ENCODE assay signal across 7 mouse cellular contexts in genomic region chr15:80462106-80462505, GRCm38 (mm10).
DNase-seq lines count a peak whose midpoint lies in the region; ATAC-seq and TF ChIP-seq lines count a peak whose summit lies in the region.

No protein-coding gene starts in this region.

- H3K9me3 ChIP-seq in hindbrain, embryonic 12.5 days (replicated peaks) = no peaks in the 10 kb centered on the region
- no peaks in the 10 kb centered on the region for H3K9me3 ChIP-seq in liver, embryonic 15.5 days (replicated peaks)
- no peaks in the 10 kb centered on the region for H3K9me3 ChIP-seq in stomach, embryonic 16.5 days (replicated peaks; ENCODE audit: control insufficient read depth, low read length)

- H3K36me3 ChIP-seq in hindbrain, embryonic 12.5 days = no peaks in the 10 kb centered on the region
- H3K36me3 ChIP-seq in liver, embryonic 15.5 days (replicated peaks) = no peaks in the 10 kb centered on the region
- no peaks in the 10 kb centered on the region for H3K36me3 ChIP-seq in stomach, embryonic 16.5 days (ENCODE audit: control insufficient read depth, insufficient read depth, low read length)

- peak overlapping the region; percentile 38 for H3K4me2 ChIP-seq in hindbrain, embryonic 12.5 days (replicated peaks)
- peak overlapping the region; percentile 32; the same call in 1 of the 2 replicates for H3K4me2 ChIP-seq in liver, embryonic 15.5 days
- H3K4me2 ChIP-seq in stomach, embryonic 16.5 days (ENCODE audit: low read depth, low read length) = peak overlapping the region; percentile 50

- TF ChIP-seq CTCF in brain, embryonic 14.5 days (IDR thresholded peaks at IDR 0.05; ENCODE audit: borderline replicate concordance, extremely low read depth, insufficient read depth, insufficient read length) = no peak

- no peak overlapping the region for H3K27ac ChIP-seq in hindbrain, embryonic 12.5 days
- H3K27ac ChIP-seq in liver, embryonic 15.5 days (replicated peaks) = no peak overlapping the region
- H3K27ac ChIP-seq in stomach, embryonic 16.5 days (ENCODE audit: low read length) = no peak overlapping the region

- peaks cover 13% of the 10 kb centered on the region; the same call in 1 of the 2 replicates for H3K27me3 ChIP-seq in hindbrain, embryonic 12.5 days
- H3K27me3 ChIP-seq in liver, embryonic 15.5 days = peaks cover 29% of the 10 kb centered on the region
- peaks cover 13% of the 10 kb centered on the region; the same call in 1 of the 2 replicates for H3K27me3 ChIP-seq in stomach, embryonic 16.5 days (ENCODE audit: control insufficient read depth, insufficient read depth, low read length)

- TF ChIP-seq POLR2A in brain, embryonic 14.5 days (IDR thresholded peaks at IDR 0.05; ENCODE audit: borderline replicate concordance, extremely low read depth, insufficient read depth, insufficient read length, poor library complexity, severe bottlenecking) = no peak

- peak overlapping the region; percentile 20; the same call in 1 of the 2 replicates for H3K4me3 ChIP-seq in hindbrain, embryonic 12.5 days
- H3K4me3 ChIP-seq in liver, embryonic 15.5 days (replicated peaks) = no peak overlapping the region
- H3K4me3 ChIP-seq in stomach, embryonic 16.5 days (replicated peaks; ENCODE audit: low read length) = peak overlapping the region; percentile 16; the same call in 1 of the 2 replicates

- 4% methylated on average over 9 of the region's 9 CpGs for WGBS in hindbrain, embryonic 12.5 days
- 5% methylated on average over 9 of the region's 9 CpGs for WGBS in liver, embryonic 15.5 days (ENCODE audit: insufficient replicate concordance)
- 4% methylated on average over 9 of the region's 9 CpGs for WGBS in stomach, embryonic 16.5 days

- no peak overlapping the region for H3K9ac ChIP-seq in hindbrain, embryonic 12.5 days
- H3K9ac ChIP-seq in liver, embryonic 15.5 days = no peak overlapping the region
- H3K9ac ChIP-seq in stomach, embryonic 16.5 days (ENCODE audit: low read length) = 0 out of 2 replicates have a peak overlapping the region, but pooled peaks have one; percentile 7

- ATAC-seq in hindbrain, embryonic 12.5 days (ENCODE audit: low FRiP score) = no peak
- ATAC-seq in liver, embryonic 15.5 days (ENCODE audit: insufficient read depth) = no peak
- ATAC-seq in stomach, embryonic 16.5 days (ENCODE audit: insufficient read depth, low FRiP score) = peak; percentile 44; the same call in 1 of the 2 replicates
- no peak for ATAC-seq in inflammation-experienced regulatory T-cells, adult 6 months

- DNase-seq in NIH3T3 (ENCODE audit: low read depth) = peak; percentile 15
- peak; percentile 55 for DNase-seq in brain, embryonic 14.5 days (ENCODE audit: low read depth)
- DNase-seq in left cerebral cortex, adult 9 months (ENCODE audit: low spot score in 2 of 2) = no peak

- peaks cover 15% of the 10 kb centered on the region for H3K4me1 ChIP-seq in hindbrain, embryonic 12.5 days
- peaks cover 15% of the 10 kb centered on the region; the same call in 1 of the 2 replicates for H3K4me1 ChIP-seq in liver, embryonic 15.5 days (replicated peaks)
- peaks cover 5% of the 10 kb centered on the region; the same call in 1 of the 2 replicates for H3K4me1 ChIP-seq in stomach, embryonic 16.5 days (ENCODE audit: control insufficient read depth, insufficient read depth, low read length)

Comparison
In these comparisons a context has a peak if more than half of its experiments do, and no peak if none do; other contexts are left out.
1. DNase-seq: peak in NIH3T3 (single experiment) and brain, embryonic 14.5 days (single experiment); none in left cerebral cortex, adult 9 months (0 of 2).
2. Peak in every context shown above with its lines, with median percentiles within 50 percentile points of each other: H3K4me2 ChIP-seq.